ENCODE assay signal across 32 mouse cellular contexts in genomic region chr12:77783909-77784308, GRCm38 (mm10).
DNase-seq lines count a peak whose midpoint lies in the region; ATAC-seq and TF ChIP-seq lines count a peak whose summit lies in the region.
"Had no signal": no experiment of that assay in that cellular context is flagged by ENCODE, and none has a peak within 500 bp of the region (broad histone marks: within the 10 kb centered on the region; RNA-seq: fewer than 3 reads in every experiment).

No protein-coding gene starts in this region.

- no peaks in the 10 kb centered on the region for H3K9me3 ChIP-seq in forebrain, embryonic 13.5 days (replicated peaks)
- H3K9me3 ChIP-seq in forebrain, embryonic 15.5 days = no peaks in the 10 kb centered on the region
- H3K9me3 ChIP-seq in heart, embryonic 10.5 days = no peaks in the 10 kb centered on the region
- no peaks in the 10 kb centered on the region for H3K9me3 ChIP-seq in midbrain, embryonic 12.5 days
- H3K9me3 ChIP-seq in midbrain, postnatal 0 days (ENCODE audit: low read length) = no peaks in the 10 kb centered on the region
- H3K9me3 ChIP-seq in midbrain, embryonic 14.5 days (ENCODE audit: control insufficient read depth, low read length) = no peaks in the 10 kb centered on the region
- H3K9me3 ChIP-seq: embryonic facial prominence, embryonic 10.5 days; embryonic facial prominence, embryonic 13.5 days; G1E; heart, embryonic 12.5 days; heart, embryonic 15.5 days; hindbrain, embryonic 13.5 days had no signal

- no peaks in the 10 kb centered on the region for H3K27me3 ChIP-seq in forebrain, embryonic 13.5 days
- H3K27me3 ChIP-seq in forebrain, embryonic 15.5 days = no peaks in the 10 kb centered on the region
- peaks cover 4% of the 10 kb centered on the region; the same call in 1 of the 2 replicates for H3K27me3 ChIP-seq in heart, embryonic 10.5 days (ENCODE audit: insufficient read depth, poor library complexity, severe bottlenecking)
- peaks cover 6% of the 10 kb centered on the region for H3K27me3 ChIP-seq in midbrain, embryonic 12.5 days
- H3K27me3 ChIP-seq in midbrain, postnatal 0 days (ENCODE audit: insufficient read depth, low read length) = no peaks in the 10 kb centered on the region
- H3K27me3 ChIP-seq in midbrain, embryonic 14.5 days (ENCODE audit: control insufficient read depth, insufficient read depth, low read length) = no peaks in the 10 kb centered on the region
- H3K27me3 ChIP-seq: CH12.LX; embryonic facial prominence, embryonic 13.5 days; heart, embryonic 15.5 days; hindbrain, embryonic 13.5 days; Patski had no signal

- H3K27ac ChIP-seq in forebrain, embryonic 13.5 days = no peak overlapping the region
- no peak overlapping the region for H3K27ac ChIP-seq in forebrain, embryonic 15.5 days (replicated peaks)
- no peak overlapping the region for H3K27ac ChIP-seq in heart, embryonic 10.5 days
- peak overlapping the region; percentile 60 for H3K27ac ChIP-seq in midbrain, embryonic 12.5 days (replicated peaks)
- no peak overlapping the region for H3K27ac ChIP-seq in midbrain, postnatal 0 days (ENCODE audit: low read depth, low read length)
- 0 out of 2 replicates have a peak overlapping the region, but pooled peaks have one; percentile 56 for H3K27ac ChIP-seq in midbrain, embryonic 14.5 days (replicated peaks; ENCODE audit: low read depth, low read length)
- H3K27ac ChIP-seq: embryonic facial prominence, embryonic 10.5 days; embryonic facial prominence, embryonic 13.5 days; heart, embryonic 15.5 days; hindbrain, embryonic 13.5 days; hindbrain, postnatal 0 days had no signal

- whole genome bisulfite sequencing in forebrain, embryonic 13.5 days = 50% methylated on average over 9 of the region's 9 CpGs
- 49% methylated on average over 9 of the region's 9 CpGs for WGBS in forebrain, embryonic 15.5 days
- WGBS in heart, embryonic 10.5 days = 86% methylated on average over 9 of the region's 9 CpGs
- WGBS in midbrain, embryonic 12.5 days = 52% methylated on average over 9 of the region's 9 CpGs
- WGBS in midbrain, postnatal 0 days = 41% methylated on average over 9 of the region's 9 CpGs
- 39% methylated on average over 9 of the region's 9 CpGs for whole genome bisulfite sequencing in midbrain, embryonic 14.5 days

- no peak for TF ChIP-seq CTCF in midbrain, postnatal 0 days (IDR thresholded peaks at IDR 0.05)

- H3K4me3 ChIP-seq in forebrain, embryonic 13.5 days = no peak overlapping the region
- no peak overlapping the region for H3K4me3 ChIP-seq in forebrain, embryonic 15.5 days
- H3K4me3 ChIP-seq in heart, embryonic 10.5 days = no peak overlapping the region
- H3K4me3 ChIP-seq in midbrain, embryonic 12.5 days = no peak overlapping the region
- no peak overlapping the region for H3K4me3 ChIP-seq in midbrain, postnatal 0 days (ENCODE audit: low read depth, low read length)
- no peak overlapping the region for H3K4me3 ChIP-seq in midbrain, embryonic 14.5 days (replicated peaks; ENCODE audit: low read depth, low read length)
- H3K4me3 ChIP-seq: embryonic facial prominence, embryonic 10.5 days; embryonic facial prominence, embryonic 13.5 days; erythroblast, embryonic 14.5 days; heart, embryonic 12.5 days; heart, embryonic 15.5 days; hindbrain, embryonic 13.5 days had no signal

- peak; percentile 39; the same call in 1 of the 2 replicates for ATAC-seq in forebrain, embryonic 13.5 days
- ATAC-seq in forebrain, embryonic 15.5 days (replicated peaks) = no peak
- no peak for ATAC-seq in midbrain, embryonic 12.5 days (ENCODE audit: low FRiP score, low read depth)
- no peak for ATAC-seq in midbrain, postnatal 0 days (ENCODE audit: low FRiP score)
- peak; percentile 12; the same call in 1 of the 2 replicates for ATAC-seq in midbrain, embryonic 14.5 days (ENCODE audit: low FRiP score, low TSS enrichment)
- ATAC-seq: hindbrain, postnatal 0 days; inflammation-experienced regulatory T-cells, adult 6 months; intestine, embryonic 16.5 days; Patski had no signal

- peaks cover 34% of the 10 kb centered on the region for H3K4me1 ChIP-seq in forebrain, embryonic 13.5 days
- peaks cover 10% of the 10 kb centered on the region; the same call in 1 of the 2 replicates for H3K4me1 ChIP-seq in forebrain, embryonic 15.5 days
- no peaks in the 10 kb centered on the region for H3K4me1 ChIP-seq in heart, embryonic 10.5 days
- H3K4me1 ChIP-seq in midbrain, embryonic 12.5 days = peaks cover 23% of the 10 kb centered on the region
- no peaks in the 10 kb centered on the region for H3K4me1 ChIP-seq in midbrain, postnatal 0 days (ENCODE audit: insufficient read depth, low read length)
- H3K4me1 ChIP-seq in midbrain, embryonic 14.5 days (ENCODE audit: control insufficient read depth, insufficient read depth, low read length) = peaks cover 16% of the 10 kb centered on the region
- H3K4me1 ChIP-seq: embryonic facial prominence, embryonic 13.5 days; heart, embryonic 12.5 days had no signal

- no peaks in the 10 kb centered on the region for H3K36me3 ChIP-seq in forebrain, embryonic 13.5 days (ENCODE audit: poor library complexity, severe bottlenecking)
- no peaks in the 10 kb centered on the region for H3K36me3 ChIP-seq in forebrain, embryonic 15.5 days
- no peaks in the 10 kb centered on the region for H3K36me3 ChIP-seq in heart, embryonic 10.5 days
- no peaks in the 10 kb centered on the region for H3K36me3 ChIP-seq in midbrain, embryonic 12.5 days
- no peaks in the 10 kb centered on the region for H3K36me3 ChIP-seq in midbrain, postnatal 0 days (ENCODE audit: insufficient read depth, low read length)
- no peaks in the 10 kb centered on the region for H3K36me3 ChIP-seq in midbrain, embryonic 14.5 days (ENCODE audit: control insufficient read depth, insufficient read depth, low read length)
- H3K36me3 ChIP-seq: embryonic facial prominence, embryonic 10.5 days; embryonic facial prominence, embryonic 13.5 days; G1E; heart, embryonic 12.5 days; heart, embryonic 15.5 days; hindbrain, embryonic 13.5 days had no signal

- H3K4me2 ChIP-seq in forebrain, embryonic 13.5 days = no peak overlapping the region
- H3K4me2 ChIP-seq in forebrain, embryonic 15.5 days (replicated peaks) = no peak overlapping the region
- no peak overlapping the region for H3K4me2 ChIP-seq in midbrain, embryonic 12.5 days (replicated peaks)
- H3K4me2 ChIP-seq in midbrain, postnatal 0 days (ENCODE audit: low read depth, low read length, poor library complexity, severe bottlenecking) = no peak overlapping the region
- no peak overlapping the region for H3K4me2 ChIP-seq in midbrain, embryonic 14.5 days (ENCODE audit: low read length)
- H3K4me2 ChIP-seq: embryonic facial prominence, embryonic 13.5 days; heart, embryonic 12.5 days; heart, embryonic 15.5 days; hindbrain, embryonic 13.5 days had no signal

- no peak overlapping the region for H3K9ac ChIP-seq in forebrain, embryonic 13.5 days
- H3K9ac ChIP-seq in forebrain, embryonic 15.5 days (replicated peaks) = no peak overlapping the region
- no peak overlapping the region for H3K9ac ChIP-seq in midbrain, embryonic 12.5 days (replicated peaks)
- no peak overlapping the region for H3K9ac ChIP-seq in midbrain, postnatal 0 days (replicated peaks; ENCODE audit: low read length, poor library complexity, severe bottlenecking)
- no peak overlapping the region for H3K9ac ChIP-seq in midbrain, embryonic 14.5 days (replicated peaks; ENCODE audit: low read length)
- H3K9ac ChIP-seq: embryonic facial prominence, embryonic 13.5 days; heart, embryonic 12.5 days; heart, embryonic 15.5 days; hindbrain, embryonic 13.5 days had no signal

- peak; percentile 50 for DNase-seq in heart, embryonic 10.5 days (ENCODE audit: low spot score)
- DNase-seq in heart, postnatal 4 days = no peak
- no peak for DNase-seq in midbrain, postnatal 0 days (ENCODE audit: low spot score)
- DNase-seq in midbrain, embryonic 14.5 days = peak; percentile 65
- DNase-seq in urinary bladder, postnatal 14 days (ENCODE audit: low spot score) = no peak
- DNase-seq: adrenal gland, adult 2 months; adrenal gland, postnatal 14 days; B cell, adult 2 months; cerebellum, adult 11-12 months; cerebellum, adult 8-10 months; cerebellum, postnatal 10 days; cerebellum, postnatal 36 days; embryo, embryonic 11 days; gastrocnemius, postnatal 10 days; gastrocnemius, postnatal 36 days; heart, postnatal 10 days; kidney, adult 18-20 months had no signal

Comparison
In these comparisons a context has a peak if more than half of its experiments do, and no peak if none do; other contexts are left out.
1. ATAC-seq: peak in forebrain, embryonic 13.5 days (single experiment) and midbrain, embryonic 14.5 days (single experiment); none in forebrain, embryonic 15.5 days (single experiment), midbrain, embryonic 12.5 days (single experiment) and midbrain, postnatal 0 days (single experiment).
2. H3K27ac ChIP-seq: peak in midbrain, embryonic 12.5 days (single experiment) and midbrain, embryonic 14.5 days (single experiment); none in forebrain, embryonic 13.5 days (single experiment), forebrain, embryonic 15.5 days (single experiment), heart, embryonic 10.5 days (single experiment) and midbrain, postnatal 0 days (single experiment).
3. DNase-seq: peak in heart, embryonic 10.5 days (single experiment) and midbrain, embryonic 14.5 days (single experiment); none in heart, postnatal 4 days (single experiment), midbrain, postnatal 0 days (single experiment) and urinary bladder, postnatal 14 days (single experiment).